Mouse (Mus musculus): ENCODE results near the gene Ift122.

The Ift122 gene

GRCm38 (mm10) chr6:115891497-115892061, 38.3 kb downstream of the Ift122 start:
- no peak for DNase-seq (ENCODE audit: low spot score)

DNA sequence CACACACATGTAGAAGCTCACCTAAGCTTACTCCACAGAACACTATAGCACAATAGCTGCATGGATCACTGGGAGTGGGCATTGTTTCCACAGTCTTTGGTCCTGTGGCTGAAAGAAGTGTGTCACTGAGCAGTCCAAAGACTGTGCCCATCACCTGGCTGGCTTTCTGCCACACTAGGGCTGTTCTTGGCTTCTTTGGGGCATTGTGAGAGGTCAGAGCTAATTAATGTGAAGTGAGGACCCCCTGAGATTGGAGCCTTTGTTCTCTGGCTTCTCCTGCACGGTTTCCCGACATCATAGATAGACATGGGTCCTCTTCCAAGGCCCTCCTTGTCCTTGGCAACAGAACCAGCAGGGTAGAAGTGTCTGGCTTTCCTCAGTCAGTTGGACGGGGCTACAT, 39.1 kb downstream of the Ift122 start:
- DNase-seq (ENCODE audit: low spot score) = no peak

DNA sequence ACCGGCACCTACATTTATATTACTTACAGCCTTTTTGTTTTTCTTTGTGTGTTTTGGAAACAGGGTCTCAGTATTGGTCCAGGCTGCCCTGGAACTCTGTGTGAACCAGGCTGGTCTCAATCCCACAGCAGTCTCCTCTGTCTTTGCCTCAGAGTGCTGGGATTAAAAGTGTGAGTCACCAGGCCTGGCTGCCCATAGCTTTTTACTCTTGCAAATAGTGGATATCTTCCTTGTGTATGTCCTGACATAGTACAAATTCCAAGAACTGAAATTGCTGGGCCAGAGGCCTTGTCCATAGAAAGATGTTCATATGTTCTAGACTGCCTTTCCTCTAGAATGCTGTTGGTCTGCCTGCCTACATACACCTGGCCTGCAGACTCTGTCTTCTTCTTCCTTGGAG, 43.1 kb downstream of the Ift122 start:
- no peak for DNase-seq (ENCODE audit: low spot score)

- DNase-seq (ENCODE audit: low spot score) = no peak
Measured at GRCm38 (mm10) chr6:115897117-115897516, 43.8 kb downstream of the Ift122 start.

- DNase-seq (ENCODE audit: low spot score) = no peak
Measured at GRCm38 (mm10) chr6:115897926-115898520, 44.8 kb downstream of the Ift122 start.

DNA sequence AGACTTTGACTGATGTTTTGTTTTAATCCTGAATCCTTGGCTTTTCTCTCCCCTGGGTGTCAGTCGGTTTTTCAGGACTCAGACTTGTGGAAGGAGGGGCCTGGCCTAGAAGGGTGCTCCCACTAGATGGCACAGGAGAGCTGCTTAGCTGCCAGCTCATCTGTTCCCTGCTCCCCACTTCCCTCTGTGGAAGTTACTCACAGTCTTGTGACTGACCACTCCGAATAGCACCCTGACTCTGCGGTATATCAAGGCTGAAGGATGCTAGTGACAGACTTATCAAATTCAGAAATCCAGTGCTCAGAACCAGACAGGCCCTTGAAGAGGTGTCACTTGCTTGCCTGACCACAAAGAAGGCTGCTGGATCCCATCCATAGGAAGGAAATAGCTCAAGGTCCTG, 47.8 kb downstream of the Ift122 start:
- no peak for DNase-seq (ENCODE audit: low spot score)

DNA sequence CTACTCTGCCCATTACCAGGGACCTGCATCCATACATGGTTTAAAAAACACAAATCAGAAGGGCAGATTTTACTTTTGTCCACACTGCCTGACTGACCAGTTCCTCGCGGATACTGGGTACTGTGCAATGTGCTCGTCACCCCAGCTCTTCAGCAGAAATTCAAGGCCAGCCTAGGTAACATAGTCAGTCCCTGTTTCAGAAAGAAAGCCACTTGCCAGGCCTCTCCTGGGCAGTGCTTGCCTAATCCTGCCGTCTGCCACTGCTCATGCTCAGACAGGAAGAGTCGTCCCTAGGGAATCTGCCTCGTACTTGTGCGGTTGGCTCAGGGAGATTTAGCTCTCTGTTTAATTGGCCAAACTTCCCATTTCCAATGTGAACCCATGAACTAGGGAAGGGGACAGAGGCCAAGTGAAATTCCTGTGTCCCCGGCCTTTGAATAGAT, 48.2 kb downstream of the Ift122 start:
- DNase-seq (ENCODE audit: low spot score) = no peak

- no peak for DNase-seq (ENCODE audit: low spot score)
Measured at GRCm38 (mm10) chr6:115902545-115902944, 49.3 kb downstream of the Ift122 start.

DNA sequence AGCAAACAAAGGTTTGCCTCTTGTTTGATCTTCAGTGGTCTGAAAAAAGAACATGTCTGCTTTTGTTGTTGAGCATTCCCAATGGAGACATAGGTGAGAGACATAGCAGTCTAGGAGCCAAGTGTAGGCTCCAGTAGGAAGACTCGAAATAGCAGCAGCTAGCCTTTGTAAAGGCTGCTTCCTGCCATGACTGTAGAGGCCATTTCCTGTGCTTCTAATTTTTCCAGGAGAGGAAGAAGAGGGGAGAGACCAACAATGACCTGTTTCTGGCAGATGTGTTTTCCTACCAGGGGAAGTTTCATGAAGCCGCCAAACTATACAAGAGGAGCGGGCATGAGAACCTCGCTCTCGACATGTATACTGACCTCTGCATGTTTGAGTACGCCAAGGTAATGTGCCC, 52.3 kb downstream of the Ift122 start:
- no peak for DNase-seq (ENCODE audit: low spot score)

DNA sequence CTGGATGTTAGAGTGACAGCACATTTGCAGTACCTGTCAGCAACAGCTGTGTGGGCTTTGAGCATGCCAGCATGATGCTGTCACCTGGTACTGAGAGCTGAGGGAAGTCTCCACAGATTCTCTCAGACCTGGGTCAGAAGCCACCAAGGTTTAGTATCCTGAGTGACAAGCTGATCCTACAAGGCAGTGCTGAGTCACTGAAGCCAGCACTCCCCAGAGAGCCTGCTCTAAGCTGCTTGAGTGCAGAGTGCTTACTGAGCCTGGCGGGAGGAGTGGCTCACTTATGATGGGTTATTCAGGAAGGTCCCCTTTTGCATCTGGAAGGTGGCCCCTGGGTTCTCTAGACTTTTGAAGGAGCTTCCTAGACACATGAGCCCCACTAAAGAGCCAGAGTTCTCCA, 53.2 kb downstream of the Ift122 start:
- DNase-seq (ENCODE audit: low spot score) = no peak

DNA sequence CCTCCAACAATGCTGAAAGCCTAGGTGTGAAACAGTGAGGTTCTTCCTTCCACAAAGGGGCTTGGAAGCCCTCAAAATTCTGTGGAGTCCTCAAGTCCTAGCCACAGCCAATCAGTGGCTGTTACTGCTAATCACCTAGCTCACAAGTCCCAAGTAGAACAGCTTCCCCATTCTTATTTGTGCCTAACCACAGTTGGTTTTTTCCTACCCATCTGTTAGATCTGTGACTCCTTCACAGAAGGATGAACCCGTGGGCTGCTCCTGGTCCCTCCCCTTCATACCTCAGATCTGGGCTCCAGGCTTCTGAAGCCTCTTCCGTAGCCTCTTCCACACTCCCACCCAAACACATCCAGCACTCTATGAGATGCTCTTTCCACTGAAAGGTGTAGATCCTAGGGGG, 53.6 kb downstream of the Ift122 start:
- no peak for DNase-seq (ENCODE audit: low spot score)

- no peak for DNase-seq (ENCODE audit: low spot score)
Measured at GRCm38 (mm10) chr6:115908421-115908982, 55.2 kb downstream of the Ift122 start.

- no peak for DNase-seq (ENCODE audit: low spot score)
Measured at GRCm38 (mm10) chr6:115909052-115909451, 55.8 kb downstream of the Ift122 start.

DNA sequence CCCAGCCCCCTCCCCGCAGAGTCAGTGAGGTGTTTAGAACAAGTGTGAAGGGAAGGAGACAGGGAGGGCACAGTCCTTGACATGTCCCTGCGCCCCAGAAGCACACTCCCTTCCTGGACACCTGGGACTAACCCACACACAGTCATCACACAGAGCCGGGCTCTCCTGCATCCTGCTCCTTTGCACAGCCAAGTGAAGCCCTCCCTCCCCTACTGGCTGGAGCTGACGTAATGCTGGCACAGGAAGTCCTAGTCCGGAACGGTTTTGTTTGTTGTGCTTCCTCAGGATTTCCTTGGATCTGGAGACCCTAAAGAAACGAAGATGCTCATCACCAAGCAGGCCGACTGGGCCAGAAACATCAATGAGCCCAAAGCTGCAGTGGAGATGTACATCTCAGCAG, 56.7 kb downstream of the Ift122 start:
- no peak for DNase-seq (ENCODE audit: low spot score)

DNA sequence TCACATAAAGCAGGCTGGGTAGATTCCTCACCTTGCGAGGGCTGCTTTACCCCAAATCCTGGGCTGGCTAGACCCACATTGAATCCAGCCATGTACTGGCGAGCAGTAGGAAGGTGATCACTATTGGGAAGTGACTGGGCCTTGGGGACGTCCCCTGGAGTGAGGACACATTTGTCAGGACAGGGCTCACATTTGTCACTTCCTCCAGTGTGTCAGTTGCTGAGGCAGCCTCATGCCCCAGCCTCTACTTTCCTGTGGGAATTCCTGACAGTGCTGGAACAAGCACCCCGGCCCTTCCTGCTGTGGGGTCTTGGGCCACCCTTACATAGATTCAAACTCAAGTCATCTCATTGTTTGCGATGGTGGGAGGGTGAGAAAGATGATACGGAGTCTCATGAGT, 58.5 kb downstream of the Ift122 start:
- DNase-seq (ENCODE audit: low spot score) = no peak

DNA sequence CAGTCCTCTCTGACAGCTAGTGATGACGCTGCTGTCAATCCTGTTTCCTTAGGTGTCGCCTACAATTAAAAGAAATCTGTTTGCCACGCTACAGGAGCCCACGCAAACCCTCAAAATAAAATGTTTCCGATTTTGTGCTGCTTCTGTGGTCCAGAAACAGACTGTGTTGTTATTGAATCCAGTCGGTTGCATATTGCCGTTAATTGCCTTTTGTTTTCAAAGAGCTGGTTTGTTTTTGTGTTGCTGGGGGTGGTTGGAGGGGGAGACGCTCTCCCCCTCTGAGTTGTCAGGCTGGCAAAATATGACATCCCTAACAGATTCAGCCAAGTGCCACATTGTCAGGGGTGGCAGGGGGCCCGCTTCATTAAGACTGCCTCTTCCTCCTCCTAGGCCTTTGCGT, 60.2 kb downstream of the Ift122 start:
- no peak for DNase-seq (ENCODE audit: low spot score)

DNA sequence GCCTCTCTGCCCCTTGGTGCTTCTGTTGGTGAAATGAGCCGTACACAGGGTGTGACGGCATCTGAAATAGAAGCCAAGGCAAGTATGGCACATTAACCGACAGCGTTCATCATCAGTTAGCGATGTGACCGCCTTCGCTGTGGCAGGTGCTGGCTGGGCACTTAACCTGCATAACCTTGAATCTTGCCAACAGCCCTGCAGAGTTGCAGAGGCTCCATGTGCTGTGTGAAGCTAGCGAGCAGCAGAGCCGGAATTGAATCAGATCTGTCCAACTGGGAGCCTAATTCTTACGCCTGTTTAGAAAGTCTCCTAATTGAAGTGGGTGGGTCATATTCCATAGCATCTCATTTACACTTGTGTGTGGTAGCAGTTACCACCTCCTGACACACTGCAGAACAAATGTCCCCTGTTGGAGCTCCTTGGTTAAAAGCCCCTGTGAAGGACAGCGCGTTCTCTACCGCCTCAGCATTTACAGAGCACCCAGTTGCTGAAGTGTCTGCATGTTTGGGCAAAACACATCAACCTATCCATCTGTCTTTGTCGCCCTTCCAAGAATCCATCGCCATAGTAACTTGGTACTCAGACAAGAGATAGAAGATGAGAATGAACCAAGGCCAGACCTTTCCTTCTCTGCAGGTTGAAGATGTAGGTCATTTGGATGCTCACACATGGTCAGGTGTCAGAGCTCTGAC, 61.4 kb downstream of the Ift122 start:
- no peak for DNase-seq (ENCODE audit: low spot score)

DNA sequence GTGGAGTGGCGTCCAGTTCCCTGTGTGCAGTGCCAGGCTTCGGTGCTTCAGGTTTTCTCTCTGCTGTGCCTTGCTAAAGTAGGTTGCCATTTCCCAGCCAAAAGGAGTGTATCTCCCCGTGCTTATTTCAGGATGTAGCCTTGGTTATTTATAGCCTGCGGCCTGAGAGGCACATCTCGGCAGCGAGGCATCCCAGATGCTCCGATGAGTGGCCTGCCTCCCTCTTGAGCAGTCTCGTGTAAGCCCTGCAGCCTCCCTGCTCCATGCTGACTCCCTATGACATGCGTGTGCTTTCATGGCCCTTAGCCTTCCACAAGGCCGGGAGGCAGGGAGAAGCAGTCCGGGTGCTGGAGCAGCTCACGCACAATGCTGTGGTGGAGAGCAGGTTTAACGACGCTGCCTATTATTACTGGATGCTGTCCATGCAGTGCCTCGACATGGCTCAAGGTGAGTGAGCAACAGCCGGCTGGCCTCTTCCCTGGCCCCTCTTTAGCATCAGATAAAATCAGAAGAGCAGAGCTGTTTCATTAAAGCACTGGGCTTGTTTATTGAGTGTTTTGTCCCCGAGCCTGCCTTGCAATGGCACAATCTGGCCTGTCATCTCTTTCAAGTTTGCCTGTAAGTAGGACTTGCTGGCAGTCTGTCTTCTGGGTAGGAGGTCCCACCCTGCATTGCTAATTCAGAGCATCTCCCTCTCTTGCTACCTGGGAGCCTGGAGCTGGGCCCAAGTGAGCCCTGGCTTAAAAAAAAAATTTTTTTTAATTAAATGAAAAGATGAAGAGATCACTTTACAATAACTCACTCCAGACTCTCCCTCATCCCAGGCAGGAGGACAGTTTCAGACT, 62.6 kb downstream of the Ift122 start:
- DNase-seq (ENCODE audit: low spot score) = no peak

DNA sequence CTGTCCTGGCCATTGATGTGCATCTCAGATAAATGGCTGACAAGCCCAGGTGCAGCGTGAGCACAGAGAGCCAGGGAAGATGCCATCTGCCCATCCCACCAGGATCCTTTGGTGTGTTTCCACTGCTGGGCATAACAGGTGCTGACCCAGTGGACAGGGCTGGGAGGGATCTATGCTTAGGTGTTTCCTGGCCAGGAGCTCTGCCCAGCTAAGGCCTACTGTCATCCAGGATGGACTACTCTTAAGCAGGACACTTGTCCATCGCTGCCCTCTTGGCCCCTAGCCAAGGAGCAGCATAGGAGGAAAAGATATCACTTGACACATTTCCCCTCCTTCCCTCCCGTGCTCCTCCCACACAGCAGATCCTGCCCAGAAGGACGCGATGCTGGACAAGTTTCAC, 63.3 kb downstream of the Ift122 start:
- DNase-seq (ENCODE audit: low spot score) = no peak

- no peak for DNase-seq (ENCODE audit: low spot score)
Measured at GRCm38 (mm10) chr6:115918615-115919014, 65.3 kb downstream of the Ift122 start.

DNA sequence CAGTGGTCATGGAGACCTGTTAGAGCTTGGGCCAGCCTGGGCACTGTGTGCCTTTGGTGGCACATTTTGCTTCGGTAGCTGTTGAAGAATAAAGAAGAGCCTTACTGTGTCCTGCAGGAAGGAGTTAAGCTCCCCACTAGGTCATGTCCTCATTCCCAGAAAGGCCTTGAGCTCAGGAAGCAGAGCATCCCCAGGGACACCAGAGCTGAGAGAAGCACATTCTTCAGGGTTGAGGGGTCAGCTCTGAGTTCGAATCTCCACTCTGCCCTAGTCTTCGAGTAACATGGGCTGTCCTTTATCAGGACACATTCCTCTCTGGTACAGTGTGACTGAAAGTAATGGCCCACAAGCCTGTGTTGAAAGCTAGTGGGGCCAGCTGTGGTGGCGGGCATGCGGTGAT, 66.6 kb downstream of the Ift122 start:
- DNase-seq (ENCODE audit: low spot score) = no peak

DNA sequence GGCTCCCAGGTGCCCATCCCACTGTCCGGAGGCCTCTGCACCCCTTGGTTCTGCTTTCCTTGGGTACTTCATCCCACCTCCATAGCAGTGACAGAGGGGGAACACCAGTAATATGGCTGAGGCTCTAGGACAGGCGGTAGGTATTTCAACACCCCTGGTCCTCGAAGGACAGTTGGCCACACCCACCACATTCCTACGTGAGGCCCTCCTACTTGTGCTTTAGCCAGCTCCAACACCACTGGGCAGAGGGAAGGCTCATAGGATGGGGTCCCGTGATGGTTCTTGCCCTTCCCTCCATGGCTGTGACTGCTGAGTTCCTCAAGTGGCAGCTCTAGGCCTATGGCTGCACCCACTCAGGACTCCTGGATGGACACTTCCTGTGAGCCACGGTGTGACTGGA, 71.6 kb downstream of the Ift122 start:
- no peak for DNase-seq (ENCODE audit: low spot score)

GRCm38 (mm10) chr6:115926416-115926815, 73.1 kb downstream of the Ift122 start:
- no peak for DNase-seq (ENCODE audit: low spot score)
